Mouse (Mus musculus) liver, adult 2 months (tissue): ENCODE measurements around the gene Gm20388. TPM values are rescaled to one million over a fixed set of nuclear protein-coding genes. Genes with fewer than 3 reads are reported as not detected.

Source experiments
- DNase-seq: peaks from one replicate; pipeline ENCODE4 v3.0.0-alpha.2; 2011; ENCODE audit warnings: low read depth, low spot score; ENCODE audit errors: extremely low read depth
- H3K27ac ChIP-seq: fragments of 200-500 bp; replicated peaks from 2 replicates; pipeline ENCODE4 v1.5.1; 2012; ENCODE audit warnings: low read depth, mild to moderate bottlenecking, control low read depth, inconsistent platforms, low read length; ENCODE audit not compliant: insufficient read depth
- H3K27me3 ChIP-seq: fragments of 200-500 bp; 2 replicates; pipeline ENCODE4 v1.6.1; 2012; ENCODE audit warnings: mild to moderate bottlenecking, moderate library complexity, low read length, inconsistent platforms; ENCODE audit not compliant: control insufficient read depth, insufficient read depth
- H3K36me3 ChIP-seq: fragments of 200-500 bp; 2 replicates; pipeline ENCODE4 v1.6.1; 2012; ENCODE audit warnings: low read length, inconsistent platforms; ENCODE audit not compliant: control insufficient read depth, insufficient read depth
- H3K4me1 ChIP-seq: fragments of 200-500 bp; 2 replicates; pipeline ENCODE4 v1.6.1; 2011; ENCODE audit warnings: low read length; ENCODE audit not compliant: control insufficient read depth, insufficient read depth
- H3K4me3 ChIP-seq: fragments of 200-500 bp; 2 replicates; pipeline ENCODE4 v1.5.1; 2011; ENCODE audit warnings: low read depth, mild to moderate bottlenecking, control low read depth, low read length, moderate library complexity; ENCODE audit not compliant: insufficient read depth
- H3K79me2 ChIP-seq: fragments of 200-500 bp; 2 replicates; pipeline ENCODE4 v1.6.1; 2012; ENCODE audit warnings: inconsistent platforms, mild to moderate bottlenecking, low read length, moderate library complexity; ENCODE audit not compliant: control insufficient read depth, insufficient read depth
- H3K9ac ChIP-seq: fragments of 200-500 bp; 2 replicates; pipeline ENCODE4 v1.6.1; 2012; ENCODE audit warnings: low read depth, mild to moderate bottlenecking, control low read depth, inconsistent platforms, low read length
- CTCF ChIP-seq: fragments of 200-500 bp; IDR thresholded peaks from 2 replicates; pipeline ENCODE4 v1.5.1; 2011; ENCODE audit warnings: low read depth, low read length, control low read depth
- POLR2A ChIP-seq: fragments of 200-500 bp; IDR thresholded peaks from 2 replicates; pipeline ENCODE4 v1.6.1; 2011; ENCODE audit warnings: low read length, control low read depth; ENCODE audit not compliant: insufficient read depth; ENCODE audit errors: extremely low read depth
- WGBS: fragments of 180-500 bp; shearing (Covaris S2); methylation state at CpG from one replicate; pipeline ENCODE4 v1.1.7; 2018; 5-methylcytosine and 5-hydroxymethylcytosine counted together
- polyA plus RNA-seq: library from polyadenylated mRNA; depleted of rRNA; stranded (reverse); fragments of >200 nt; gene quantifications from 2 replicates; pipeline ENCODE4 v1.2.3, GENCODE M21; 2012
- total RNA-seq: library from RNA; depleted of rRNA; stranded (reverse); fragments of >200 nt; gene quantifications from 2 replicates; pipeline ENCODE4 v1.2.3, GENCODE M21; 2014

Gm20388 gene
- total and polyA plus RNA-seq, 2 experiments: 6.4 to 19.9 TPM

- TF ChIP-seq POLR2A: no peak
- peak; percentile 95 for TF ChIP-seq CTCF
- Histone ChIP-seq H3K27me3 (no peaks in the 10 kb centered on the region; the same call in 1 of the 2 replicates), H3K27ac (no peak overlapping the region), H3K4me1 (peaks cover 6% of the 10 kb centered on the region; the same call in 1 of the 2 replicates), H3K9ac (no peak overlapping the region), H3K79me2 (no peaks in the 10 kb centered on the region), H3K36me3 (no peaks in the 10 kb centered on the region), H3K4me3 (no peak overlapping the region)
- DNase-seq: peak; percentile 67
- WGBS: 0% methylated on average over 10 of the region's 10 CpGs
Measured at GRCm38 (mm10) chr8:120179027-120179431, 268.4 kb downstream of the Gm20388 start.

DNA sequence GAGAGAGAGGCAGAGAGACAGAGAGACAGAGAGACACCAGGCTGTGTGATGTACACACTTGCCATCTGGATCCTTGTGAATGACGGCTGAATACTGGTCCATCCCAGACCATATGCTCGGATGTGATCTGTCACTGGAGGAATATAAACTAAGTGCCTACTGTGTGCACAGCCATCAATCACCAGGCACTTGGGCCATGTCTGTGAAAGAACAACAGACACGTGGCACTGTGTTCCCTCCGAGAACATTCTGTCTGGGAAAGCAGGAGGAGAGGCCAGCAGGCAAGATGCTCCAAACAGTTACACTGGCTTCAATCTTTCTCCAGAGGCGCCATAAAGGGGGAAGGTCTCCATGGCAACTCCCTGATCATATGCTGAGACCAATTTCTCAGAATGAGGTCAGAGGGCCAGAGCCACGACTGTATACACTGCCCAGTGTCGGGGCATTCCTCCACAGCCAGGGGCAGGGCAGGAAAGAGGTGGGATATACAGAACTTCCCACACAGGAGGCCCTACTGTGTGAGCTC lies 269.9 kb downstream of the Gm20388 start:
- no peak overlapping the region for H3K4me3 ChIP-seq
- no peak for DNase-seq
- no peaks in the 10 kb centered on the region for H3K79me2 ChIP-seq
- peaks cover 8% of the 10 kb centered on the region for H3K4me1 ChIP-seq
- H3K9ac ChIP-seq: no peak overlapping the region
- no peak overlapping the region for H3K27ac ChIP-seq
- no peaks in the 10 kb centered on the region for H3K36me3 ChIP-seq
- TF ChIP-seq POLR2A (no peak), CTCF (no peak)
- H3K27me3 ChIP-seq: no peaks in the 10 kb centered on the region; the same call in 1 of the 2 replicates
- 84% methylated on average over 7 of the region's 7 CpGs for WGBS

GRCm38 (mm10) chr8:120181274-120181673 lies 270.6 kb downstream of the Gm20388 start:
- Histone ChIP-seq H3K9ac (no peak overlapping the region), H3K79me2 (no peaks in the 10 kb centered on the region), H3K4me1 (peaks cover 8% of the 10 kb centered on the region), H3K4me3 (no peak overlapping the region), H3K36me3 (no peaks in the 10 kb centered on the region), H3K27me3 (no peaks in the 10 kb centered on the region; the same call in 1 of the 2 replicates), H3K27ac (no peak overlapping the region)
- TF ChIP-seq POLR2A: no peak
- no peak for TF ChIP-seq CTCF
- 25% methylated on average over 5 of the region's 5 CpGs for WGBS
- peak; percentile 45 for DNase-seq

- Histone ChIP-seq H3K9ac (no peak overlapping the region), H3K79me2 (no peaks in the 10 kb centered on the region), H3K4me3 (no peak overlapping the region), H3K36me3 (no peaks in the 10 kb centered on the region), H3K27me3 (no peaks in the 10 kb centered on the region), H3K4me1 (peaks cover 8% of the 10 kb centered on the region), H3K27ac (no peak overlapping the region)
- TF ChIP-seq CTCF: peak; percentile 62
- no peak for TF ChIP-seq POLR2A
- 12% methylated on average over 4 of the region's 4 CpGs for WGBS
- DNase-seq: peak; percentile 99
Measured at GRCm38 (mm10) chr8:120181861-120182414, 271.3 kb downstream of the Gm20388 start.

GRCm38 (mm10) chr8:120184366-120184765 lies 273.7 kb downstream of the Gm20388 start:
- no peak overlapping the region for H3K9ac ChIP-seq
- no peaks in the 10 kb centered on the region for H3K27me3 ChIP-seq
- H3K79me2 ChIP-seq: no peaks in the 10 kb centered on the region
- peaks cover 8% of the 10 kb centered on the region for H3K4me1 ChIP-seq
- 76% methylated on average over 9 of the region's 9 CpGs for WGBS
- no peaks in the 10 kb centered on the region for H3K36me3 ChIP-seq
- no peak overlapping the region for H3K27ac ChIP-seq
- TF ChIP-seq POLR2A (no peak), CTCF (no peak)
- DNase-seq: no peak
- no peak overlapping the region for H3K4me3 ChIP-seq

GRCm38 (mm10) chr8:120184850-120185792 lies 274.5 kb downstream of the Gm20388 start:
- peaks cover 8% of the 10 kb centered on the region for H3K4me1 ChIP-seq
- H3K27ac ChIP-seq: no peak overlapping the region
- TF ChIP-seq CTCF (no peak), POLR2A (no peak)
- DNase-seq: no peak
- H3K4me3 ChIP-seq: no peak overlapping the region
- no peak overlapping the region for H3K9ac ChIP-seq
- 67% methylated on average over 16 of the region's 17 CpGs for WGBS
- no peaks in the 10 kb centered on the region for H3K36me3 ChIP-seq
- H3K27me3 ChIP-seq: no peaks in the 10 kb centered on the region
- H3K79me2 ChIP-seq: no peaks in the 10 kb centered on the region
